Mouse (Mus musculus) heart, adult 18-20 months (tissue): ENCODE measurements around the gene Tlr9. TPM values are rescaled to one million over a fixed set of nuclear protein-coding genes. Genes with fewer than 3 reads are reported as not detected.
A peak's percentile ranks its signal among the peaks of the same experiment; 100 is the strongest.

Experiments
- DNase-seq, 2 experiments: peaks; one replicate each; pipeline ENCODE4 v3.0.0; 2021 to 2022; ENCODE audit warnings: mixed read lengths in 1 of 2
- long read RNA-seq, 2 experiments: library from polyadenylated mRNA; stranded (forward); transcript quantifications; one replicate each; pipeline ENCODE4 v2.0.0; 2021
- total RNA-seq, 2 experiments: library from RNA; stranded (reverse); gene quantifications; 2 replicates each; pipeline ENCODE4 v1.2.3; 2021

The Tlr9 gene
- 1 to 10 TPM in 1 of 2 experiments, under 1 TPM in 1; 0.45 to 1.3 TPM for total RNA-seq
- long read RNA-seq, experiment 1, result 0 reads
- long read RNA-seq, experiment 2, result 0 reads

DNA sequence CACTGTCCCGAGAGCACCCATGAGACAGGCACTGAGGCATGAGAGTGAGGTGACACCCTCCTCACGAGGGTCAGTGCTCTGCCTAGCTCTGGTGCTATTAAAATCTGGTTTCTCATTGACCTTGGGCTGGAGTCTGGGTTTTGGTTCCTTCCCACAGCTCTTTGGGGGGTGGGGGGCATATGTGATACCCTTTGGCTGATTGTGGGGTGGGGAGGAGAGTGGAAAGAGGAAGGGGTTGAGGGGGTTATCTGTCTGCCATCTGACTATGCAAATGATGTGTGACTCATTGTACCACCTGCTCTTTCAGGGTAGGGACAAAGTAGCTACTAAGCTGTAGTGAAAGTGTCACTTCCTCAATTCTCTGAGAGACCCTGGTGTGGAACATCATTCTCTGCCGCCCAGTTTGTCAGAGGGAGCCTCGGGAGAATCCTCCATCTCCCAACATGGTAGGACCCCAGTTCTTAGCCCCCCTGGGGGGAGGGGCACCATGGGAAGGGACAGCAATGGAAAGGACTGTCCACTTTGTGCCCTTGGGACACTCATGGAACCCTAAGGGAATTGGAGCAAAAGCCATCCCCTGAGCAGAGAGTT, at the start of gene Tlr9:
TSS of gene Tlr9 (plus strand) at position 338 of the 591 bp plus-strand sequence.
- DNase-seq, result no peak

DNA sequence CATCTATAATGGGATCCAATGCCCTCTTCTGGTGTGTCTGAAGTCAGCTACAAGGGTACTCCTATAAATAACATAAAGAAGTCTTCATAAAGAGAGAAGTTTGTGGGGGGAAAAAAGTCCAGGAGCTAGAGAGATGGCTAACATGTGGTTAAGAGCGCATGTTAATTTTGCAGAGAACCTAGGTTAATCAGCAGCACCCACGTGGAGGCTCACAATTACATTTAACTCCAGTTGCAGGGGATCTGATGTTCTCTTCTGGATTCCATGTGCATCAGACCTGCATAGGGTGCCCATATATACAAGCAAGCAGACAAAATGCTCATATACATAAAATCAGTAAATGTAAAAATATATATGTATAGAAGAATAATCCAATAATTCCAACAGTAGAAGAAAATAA, 49.0 kb upstream of the Tlr9 start:
- no peak for DNase-seq

DNA sequence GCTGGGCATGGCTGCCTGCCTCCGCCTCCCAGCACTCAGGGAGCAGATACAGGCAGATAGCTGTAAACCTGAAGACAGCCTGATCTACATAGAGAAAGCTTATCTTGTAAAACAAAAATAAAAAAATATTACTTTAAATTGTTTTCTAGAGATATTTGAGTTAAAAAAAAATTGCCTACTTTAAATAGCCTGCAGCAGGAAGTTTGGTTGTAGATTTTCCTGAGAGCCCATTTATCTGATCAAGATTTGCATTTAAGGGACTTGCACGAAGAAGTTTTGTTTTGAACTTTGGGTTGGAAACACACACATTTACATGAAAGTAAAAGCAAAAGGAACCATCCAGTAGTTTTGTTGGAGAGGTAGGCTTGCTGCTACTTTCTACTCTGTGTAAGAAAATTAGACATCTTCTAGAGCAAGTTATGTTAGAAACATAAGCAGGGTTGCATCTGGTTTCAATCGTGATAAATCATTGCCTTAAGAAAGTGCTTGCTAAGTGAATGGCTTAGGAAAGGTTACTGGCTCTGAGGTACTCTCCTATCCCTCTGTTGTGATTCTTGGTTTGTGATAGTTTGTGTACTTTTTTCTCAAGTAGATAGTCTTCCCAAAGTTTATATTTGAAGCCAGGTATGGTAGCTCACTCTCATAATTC, 46.7 kb upstream of the Tlr9 start:
- DNase-seq, result no peak

DNA sequence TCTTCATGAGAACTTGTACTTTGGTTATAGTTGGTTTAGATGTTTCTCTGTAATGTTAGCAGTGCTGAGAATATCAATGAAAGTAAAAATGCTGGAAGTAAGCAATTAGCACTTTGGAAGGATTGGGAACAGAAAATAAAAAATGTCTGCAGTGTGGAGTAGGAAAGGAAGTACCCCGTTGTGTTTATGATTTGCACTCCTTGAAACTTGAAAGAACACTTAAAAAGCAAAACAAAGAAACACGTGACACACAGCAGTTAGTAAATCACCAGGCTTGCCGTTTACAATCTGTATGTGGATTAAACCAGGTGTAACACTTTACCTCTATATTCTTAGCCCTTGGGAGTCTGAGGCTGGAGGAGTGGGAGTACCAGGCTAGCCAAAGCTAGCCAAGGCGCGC, 45.6 kb upstream of the Tlr9 start:
- no peak for DNase-seq

DNA sequence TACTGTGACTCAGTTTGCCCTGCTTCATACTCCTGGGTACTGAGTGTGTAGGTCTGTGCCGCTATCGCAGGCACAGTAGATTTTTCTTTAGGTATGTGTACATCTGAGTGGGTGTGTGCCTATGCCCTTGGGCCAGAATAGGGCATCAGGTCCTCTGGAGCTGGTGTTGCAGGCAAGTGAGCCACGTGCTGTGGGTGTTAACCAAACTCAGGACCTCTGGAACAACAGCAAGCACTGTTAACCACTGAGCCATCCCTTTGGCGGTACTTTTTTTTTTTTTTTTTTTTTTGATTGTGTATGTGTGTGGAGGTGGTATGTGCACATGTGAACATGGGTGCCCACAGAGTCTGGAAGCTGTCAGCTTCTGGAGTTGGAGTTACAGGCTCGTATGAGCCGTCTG, 44.6 kb upstream of the Tlr9 start:
- DNase-seq, result no peak

DNA sequence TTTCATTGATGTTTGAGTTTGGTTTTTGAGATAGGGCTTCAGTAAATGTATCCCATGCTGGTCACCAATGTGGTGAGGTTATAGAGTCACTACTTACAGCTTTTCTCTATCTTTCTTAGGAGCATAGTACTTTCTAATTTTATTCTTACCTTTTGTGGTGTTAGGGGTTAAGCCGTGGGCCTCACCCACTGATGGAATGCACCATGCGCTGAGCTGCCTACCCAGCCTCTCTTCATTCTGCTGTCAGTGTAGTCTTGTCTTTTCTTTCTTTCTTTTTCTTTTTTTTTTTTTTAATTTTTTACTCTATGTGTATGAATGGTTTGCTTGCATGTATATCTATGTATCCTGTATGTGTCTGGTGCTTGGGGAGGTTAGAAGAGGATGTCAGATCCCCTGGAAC, 42.9 kb upstream of the Tlr9 start:
- DNase-seq, result no peak

DNA sequence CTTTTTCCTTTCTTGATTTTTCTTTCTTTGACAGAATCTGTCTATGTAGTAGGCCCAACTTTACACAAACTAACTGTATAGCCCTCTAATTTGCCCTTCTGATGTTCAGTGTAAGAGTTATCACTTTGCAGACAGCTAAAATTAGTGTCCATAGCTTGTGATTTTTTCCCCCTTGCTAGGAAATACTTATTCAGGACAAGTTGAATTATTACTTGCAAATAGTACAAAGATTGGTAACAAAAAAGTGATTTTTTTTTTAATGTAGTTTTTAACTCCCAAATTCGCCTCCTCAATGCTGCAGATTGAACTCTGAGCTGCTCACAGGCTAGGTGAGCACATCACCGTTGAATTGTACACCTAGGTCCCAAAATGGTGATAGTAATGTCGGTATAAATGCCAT, 42.4 kb upstream of the Tlr9 start:
- DNase-seq, result no peak

DNA sequence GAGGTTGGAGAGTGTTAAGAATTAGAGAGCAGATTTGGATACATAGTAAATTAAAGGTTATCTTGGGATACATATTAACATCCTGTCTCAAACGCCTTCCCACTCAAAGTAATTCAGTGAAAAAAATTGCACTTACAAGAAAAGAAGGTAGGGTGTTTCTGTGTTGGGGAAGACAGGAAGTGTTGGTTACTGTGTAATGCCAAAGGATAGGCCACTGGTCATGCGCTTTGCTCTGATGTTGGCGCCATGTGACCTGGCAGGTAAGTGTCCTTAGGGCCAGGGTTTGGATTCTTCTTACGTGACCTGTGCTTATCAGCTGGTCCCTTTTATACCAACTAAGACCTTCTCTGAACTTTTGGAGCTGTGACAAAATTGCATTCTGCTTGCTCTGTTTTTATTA, 40.3 kb upstream of the Tlr9 start:
- DNase-seq, result no peak

DNA sequence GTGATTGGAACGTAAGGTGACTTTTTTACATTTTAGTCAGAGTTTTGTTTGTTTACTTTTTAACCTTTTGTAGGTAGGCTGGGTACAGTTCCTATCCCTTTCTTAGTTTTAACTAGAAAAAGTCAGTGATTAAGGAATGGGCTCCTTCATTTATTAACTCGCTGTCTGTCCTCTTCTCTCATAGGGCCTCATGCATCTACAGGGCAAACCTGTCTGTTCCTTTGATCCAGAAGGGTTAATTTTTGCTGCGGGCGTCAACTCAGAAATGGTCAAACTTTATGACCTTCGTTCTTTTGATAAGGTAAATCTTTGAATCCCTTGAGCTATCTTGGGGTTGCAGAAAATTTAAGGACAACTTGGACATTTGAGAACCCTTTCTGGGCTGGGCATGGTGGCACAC, 38.4 kb upstream of the Tlr9 start:
- DNase-seq, result no peak

DNA sequence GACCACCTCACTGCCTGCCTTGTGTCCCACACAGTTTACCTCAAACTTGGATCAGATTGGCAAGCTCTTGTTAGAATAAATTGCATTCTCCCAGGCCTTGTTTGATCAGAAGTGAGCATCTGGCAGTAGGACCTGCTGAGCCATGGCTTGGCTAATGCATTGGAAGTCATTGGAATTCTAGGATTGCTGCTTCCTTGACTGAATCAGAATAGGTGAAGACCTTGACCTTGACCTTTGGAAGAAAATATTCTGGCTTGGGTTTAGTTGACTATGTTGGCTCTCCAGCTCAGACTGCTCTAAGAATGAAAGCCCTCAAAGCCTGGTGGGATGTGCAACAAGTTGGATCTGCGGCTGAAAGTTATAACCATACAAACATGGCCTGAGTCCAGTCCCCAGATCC, 31.0 kb upstream of the Tlr9 start:
- DNase-seq, result no peak

DNA sequence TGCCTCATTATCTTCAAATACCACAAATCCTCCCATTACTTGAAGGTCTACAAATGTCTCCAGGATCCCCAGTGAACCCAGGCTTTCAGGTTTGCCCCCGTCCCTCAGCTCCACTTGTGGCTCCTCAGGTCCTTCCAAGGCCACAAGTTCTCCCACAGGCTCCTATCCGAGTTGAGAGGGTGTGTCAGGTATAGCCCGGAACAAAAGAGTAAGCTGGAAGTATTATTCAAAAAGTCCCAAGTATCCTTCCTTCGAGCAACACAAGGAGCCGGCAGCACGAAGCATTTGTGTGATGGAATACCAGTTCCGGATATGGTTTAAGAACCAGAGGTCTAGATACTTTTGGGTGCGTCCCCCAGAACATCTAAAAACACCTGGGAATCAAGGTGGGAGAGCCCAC, 30.4 kb upstream of the Tlr9 start:
- DNase-seq, result no peak

DNA sequence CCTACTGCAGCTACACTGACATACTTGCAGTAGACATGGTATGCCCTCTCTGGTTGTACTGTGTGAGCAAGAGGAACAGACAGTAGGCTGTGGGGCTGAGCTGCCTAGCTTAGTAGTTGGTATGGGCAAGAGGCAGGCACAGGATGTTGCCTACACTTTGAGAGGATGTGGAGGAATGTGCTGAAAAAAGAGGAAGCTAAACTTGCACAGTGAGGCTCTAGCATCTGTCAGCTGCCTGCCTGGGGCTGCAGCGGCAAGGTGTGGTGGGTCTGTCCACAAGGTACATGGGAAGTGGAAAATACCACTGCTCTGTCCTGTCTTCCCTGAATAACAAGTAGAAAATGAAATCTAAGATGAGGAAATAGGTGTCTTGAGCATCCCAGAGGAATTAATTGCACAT, 29.4 kb upstream of the Tlr9 start:
- DNase-seq, result peak in 1 of 2 experiments; percentile 32

DNA sequence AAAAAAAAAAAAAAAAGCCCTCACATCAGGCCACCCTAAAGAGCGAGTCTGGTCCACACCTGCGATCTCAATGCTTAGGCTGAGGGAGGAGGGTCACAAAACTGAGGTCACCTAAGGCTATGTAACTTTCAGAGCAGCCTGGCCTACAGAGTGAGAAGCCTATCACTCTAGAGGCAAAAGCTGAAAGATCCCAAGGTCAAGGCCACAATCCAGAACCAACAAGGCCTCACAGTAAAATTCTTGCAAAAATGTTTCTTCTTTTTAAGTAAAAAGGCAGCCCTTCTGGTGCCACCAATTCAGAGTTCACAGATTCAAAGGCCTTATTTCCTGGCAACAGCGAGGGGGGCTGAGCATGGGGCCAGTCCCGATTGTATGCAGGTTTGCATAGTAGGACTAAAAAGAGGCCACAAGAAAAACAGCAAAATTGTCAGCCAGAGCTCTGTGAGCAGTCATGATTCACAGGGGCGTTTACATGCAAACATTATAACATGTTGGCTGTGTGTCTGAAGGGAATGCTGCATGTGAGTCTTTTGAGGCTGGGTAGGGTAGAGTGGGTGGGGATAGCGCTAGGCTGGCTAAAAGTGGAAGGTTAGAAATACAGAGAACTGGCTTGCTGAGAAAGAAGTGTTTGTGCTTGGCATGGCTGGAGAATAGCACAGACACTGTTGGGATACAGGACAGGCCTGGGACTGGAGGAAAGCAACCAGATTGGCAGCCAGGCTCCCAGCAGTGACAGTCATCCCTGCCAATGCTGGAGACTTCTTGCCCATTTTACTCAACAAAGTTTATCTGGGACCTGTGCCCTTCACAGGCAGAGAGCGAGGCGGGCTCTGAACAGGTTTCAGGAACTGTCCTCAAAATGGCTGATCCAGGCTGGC, 28.2 kb upstream of the Tlr9 start:
- DNase-seq, result peak in 1 of 2 experiments; percentile 52

DNA sequence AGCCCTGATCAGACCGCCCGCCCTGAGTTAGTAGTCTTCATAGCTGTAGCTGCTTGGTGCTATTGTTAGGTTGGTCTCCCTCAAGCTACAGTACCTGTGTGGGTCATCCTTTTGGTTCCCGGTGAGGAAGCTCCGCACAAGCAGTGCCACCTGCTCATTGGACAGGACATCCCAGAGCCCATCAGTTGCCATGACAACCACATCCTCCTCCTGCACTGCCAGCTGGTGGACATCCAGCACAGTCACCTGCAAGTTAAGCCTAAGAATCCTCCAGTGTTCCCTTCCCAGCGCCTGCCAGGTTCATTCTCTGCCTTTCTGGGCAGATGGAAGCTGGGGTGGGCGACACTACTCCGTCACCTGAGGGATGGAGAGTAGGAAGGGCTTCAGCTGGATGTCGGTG, 26.7 kb upstream of the Tlr9 start:
- no peak for DNase-seq

DNA sequence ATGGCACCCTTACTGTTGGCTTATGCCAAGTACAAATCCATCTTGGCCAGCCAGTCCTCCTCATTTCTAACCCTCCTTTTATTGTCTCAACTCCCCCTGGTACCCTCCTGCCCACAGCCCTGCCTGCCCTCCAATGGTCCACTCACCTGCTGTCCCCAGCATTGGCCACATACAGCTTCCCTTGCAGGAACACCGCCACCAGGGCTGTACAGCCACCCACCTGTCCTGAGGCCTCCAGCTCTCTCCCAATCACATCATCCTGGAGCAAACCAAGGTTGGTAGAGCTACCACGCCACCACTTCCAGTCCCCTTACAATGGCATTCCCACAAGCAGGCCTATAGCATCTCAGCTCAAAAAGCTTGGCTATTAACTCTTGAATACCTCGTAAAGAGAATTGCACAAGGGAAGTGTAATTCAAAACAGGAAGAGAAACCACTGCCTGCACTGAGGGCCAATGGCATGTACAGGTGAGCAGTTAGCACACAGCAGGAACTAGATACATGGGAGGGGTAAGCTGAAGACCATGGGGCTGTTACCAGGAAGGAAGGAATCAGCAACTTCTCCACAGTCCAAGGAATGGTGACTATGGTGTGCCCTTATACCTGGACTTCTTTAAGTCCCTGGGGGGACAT, 25.2 kb upstream of the Tlr9 start:
- DNase-seq, result no peak

DNA sequence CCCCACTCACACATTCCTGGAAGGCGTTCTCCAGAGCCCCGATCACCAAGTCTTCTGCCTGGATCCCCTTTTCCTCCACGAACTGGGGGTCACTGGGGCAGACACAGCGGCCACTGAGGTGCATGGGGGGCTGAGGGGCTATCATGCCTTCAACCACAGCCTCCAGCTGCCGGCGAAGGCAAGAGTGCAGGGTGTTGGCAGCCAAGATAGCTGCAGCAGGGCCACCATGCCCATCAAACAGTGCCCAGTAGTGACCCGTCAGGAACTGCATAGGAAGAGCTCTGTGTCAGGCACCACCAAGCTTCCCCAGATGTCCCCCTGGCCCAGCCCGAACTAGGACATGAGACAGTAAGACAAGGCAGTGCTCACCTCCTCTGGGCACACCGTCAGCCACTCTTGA, 24.7 kb upstream of the Tlr9 start:
- no peak for DNase-seq

DNA sequence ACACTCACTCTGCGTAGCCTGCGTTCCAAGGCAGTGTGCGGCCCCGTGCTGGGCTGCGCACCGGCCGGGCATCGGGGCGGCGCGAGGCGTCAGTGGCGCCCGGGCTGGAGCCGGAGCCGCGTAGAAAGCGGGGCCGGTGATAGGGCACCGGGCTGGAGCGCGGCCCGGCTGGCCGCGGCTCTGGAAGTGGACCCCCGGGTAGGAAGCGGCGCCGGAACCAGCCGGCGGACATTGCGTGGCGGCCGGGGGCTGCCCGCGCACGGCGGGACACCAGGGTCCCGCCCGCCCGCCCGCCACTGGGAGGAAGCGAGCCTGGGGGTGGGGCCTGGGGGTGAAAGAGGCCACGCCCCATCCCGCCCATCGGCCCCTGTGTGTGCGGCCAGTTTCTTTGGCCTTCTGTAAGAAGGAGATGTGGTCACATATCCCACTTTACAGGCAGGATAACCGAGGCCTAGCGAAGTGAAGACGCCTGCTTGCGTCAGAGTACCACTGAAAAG, 23.4 kb upstream of the Tlr9 start:
- DNase-seq, result peak; percentile 88

DNA sequence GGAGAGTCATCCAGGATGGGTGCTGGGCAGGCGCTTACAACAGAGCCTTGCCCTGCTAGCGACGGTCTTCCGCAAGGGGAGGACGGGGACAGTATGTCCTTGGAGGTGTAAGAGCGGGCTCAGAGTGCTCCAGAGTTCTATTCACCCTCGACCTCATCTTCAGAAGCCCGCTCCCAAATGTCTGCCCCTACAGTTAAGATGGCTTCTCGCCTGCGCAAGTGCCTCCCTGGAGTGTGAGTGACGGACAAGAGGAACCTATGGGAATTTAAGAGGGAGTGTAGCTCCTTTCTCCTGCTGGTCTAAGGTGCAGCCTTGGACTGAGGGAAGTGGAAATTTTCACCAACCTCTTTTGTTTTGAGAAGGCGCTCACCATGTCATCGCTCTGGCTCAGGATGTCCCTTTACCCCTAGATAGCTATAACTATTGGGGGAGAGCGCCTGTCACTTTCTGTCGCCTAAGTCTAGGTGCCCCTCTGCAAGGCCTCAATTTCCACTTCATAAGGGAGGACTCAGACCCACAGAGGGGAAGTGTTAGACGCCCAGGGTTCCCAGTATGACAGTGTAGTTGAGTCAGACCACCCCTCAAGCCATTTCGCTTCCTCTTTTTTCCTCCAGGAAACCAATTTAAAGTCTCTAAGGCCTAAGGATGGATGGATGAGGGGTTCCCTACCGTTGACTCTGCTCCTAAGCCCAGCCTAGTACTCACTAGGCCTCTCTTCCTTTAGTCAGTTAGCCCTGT, 22.7 kb upstream of the Tlr9 start, which contains the start of gene Ppm1m:
TSS of gene Ppm1m (minus strand) at position 212 of the 738 bp plus-strand sequence.
- DNase-seq, result no peak

DNA sequence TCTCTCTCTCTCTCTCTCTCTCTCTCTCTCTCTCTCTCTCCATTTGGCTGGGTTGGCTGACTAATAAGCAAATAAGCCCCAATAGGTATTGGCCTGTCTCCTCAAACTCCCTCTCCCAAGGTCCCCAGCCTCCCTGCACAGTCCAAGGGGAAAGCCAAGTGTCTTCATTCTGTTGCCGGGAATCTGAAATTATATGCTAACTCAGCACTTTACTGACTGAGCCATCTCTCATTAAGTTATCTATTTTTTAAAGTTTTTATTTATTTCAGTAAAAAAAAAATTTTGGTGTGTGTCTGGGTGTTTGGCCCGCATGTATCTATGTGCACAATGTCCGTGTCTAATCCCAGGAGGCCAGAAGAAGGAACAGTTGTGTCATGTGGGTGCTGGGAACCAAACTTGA, 20.5 kb upstream of the Tlr9 start:
- no peak for DNase-seq

DNA sequence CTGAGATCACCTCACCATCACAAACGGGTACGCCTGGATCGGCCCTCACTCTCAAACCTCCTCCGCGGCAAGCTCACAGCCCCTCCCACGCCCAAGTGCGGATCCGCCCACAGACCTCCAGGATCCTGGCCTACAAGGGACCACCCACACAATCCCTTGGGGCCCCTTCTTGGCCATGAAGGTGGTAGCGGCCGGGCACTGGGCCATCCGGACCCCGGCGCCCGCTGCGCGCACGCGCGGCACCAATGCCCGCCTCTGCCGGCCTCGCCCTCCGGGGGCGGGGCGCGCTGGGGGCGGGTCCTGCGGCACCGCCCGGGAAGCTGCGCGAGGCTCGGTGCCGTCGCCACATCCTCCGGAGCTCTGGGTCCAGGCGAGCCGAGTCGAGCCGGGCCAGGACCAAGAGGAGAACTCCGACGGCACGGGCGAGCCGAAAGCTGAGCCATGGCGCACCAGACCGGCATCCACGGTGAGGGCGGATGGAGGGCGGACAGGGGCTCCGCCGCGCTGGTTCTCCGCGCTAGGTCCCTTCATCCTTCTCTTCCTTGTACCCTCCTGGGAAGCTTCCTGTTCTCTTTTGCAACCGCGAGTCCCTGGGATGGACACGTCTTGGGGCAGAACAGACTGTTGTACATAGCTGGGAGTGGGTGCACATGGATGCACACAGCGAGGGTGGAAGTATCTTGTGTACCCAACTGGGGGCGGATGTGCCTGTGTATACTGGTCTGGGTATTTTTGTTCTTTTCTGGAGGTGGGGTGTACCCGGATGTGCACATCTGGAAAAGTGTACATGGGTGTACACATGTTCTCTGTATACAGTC, 19.4 kb upstream of the Tlr9 start, which contains the start of gene Twf2:
TSS of gene Twf2 (plus strand) at position 290 of the 818 bp plus-strand sequence.
- peak; percentile 95 to 97 for DNase-seq
